Mouse (Mus musculus): ENCODE measurements at regions not wholly inside any gene's neighbourhood (a gene's known extent, or its start where the extent isn't known, plus 50 kb on each side); places are given as distances from the start of the nearest gene placed in this dataset.
"Not testable (repeated sequence)": the region's sequence is repeated elsewhere in the genome, so short reads cannot be mapped to it uniquely, and the experiment has no call there.

GRCm38 (mm10) chr9:14058592-14059227, 216.2 kb upstream of the Sesn3 start:
- H3K4me2 ChIP-seq (replicated peaks; ENCODE audit: low read depth, low read length) = no peak overlapping the region
- ATAC-seq (ENCODE audit: low FRiP score, low TSS enrichment) = no peak
- H3K9me3 ChIP-seq (ENCODE audit: control insufficient read depth, low read length) = no peaks in the 10 kb centered on the region
- no peak overlapping the region for H3K4me3 ChIP-seq (ENCODE audit: low read length)
- H3K4me1 ChIP-seq (ENCODE audit: control insufficient read depth, insufficient read depth, low read length) = no peaks in the 10 kb centered on the region; the same call in 1 of the 2 replicates
- H3K27me3 ChIP-seq (ENCODE audit: control insufficient read depth, insufficient read depth, low read length) = no peaks in the 10 kb centered on the region
- H3K27ac ChIP-seq (ENCODE audit: low read depth, low read length) = no peak overlapping the region
- WGBS = 25% methylated on average over 5 of the region's 5 CpGs
- H3K36me3 ChIP-seq (ENCODE audit: control insufficient read depth, insufficient read depth, low read length) = no peaks in the 10 kb centered on the region
- no peak overlapping the region for H3K9ac ChIP-seq (ENCODE audit: low read depth, low read length)

- no peaks in the 10 kb centered on the region for H3K27me3 ChIP-seq (ENCODE audit: control insufficient read depth, insufficient read depth, low read length)
- H3K4me1 ChIP-seq (ENCODE audit: control insufficient read depth, insufficient read depth, low read length) = no peaks in the 10 kb centered on the region; the same call in 1 of the 2 replicates
- WGBS = 36% methylated on average over 7 of the region's 7 CpGs
- H3K9me3 ChIP-seq (ENCODE audit: control insufficient read depth, low read length) = no peaks in the 10 kb centered on the region
- H3K27ac ChIP-seq (ENCODE audit: low read depth, low read length) = no peak overlapping the region
- ATAC-seq (ENCODE audit: low FRiP score, low TSS enrichment) = no peak
- H3K36me3 ChIP-seq (ENCODE audit: control insufficient read depth, insufficient read depth, low read length) = no peaks in the 10 kb centered on the region
- H3K4me3 ChIP-seq (ENCODE audit: low read length) = no peak overlapping the region
- no peak overlapping the region for H3K9ac ChIP-seq (ENCODE audit: low read depth, low read length)
- H3K4me2 ChIP-seq (replicated peaks; ENCODE audit: low read depth, low read length) = no peak overlapping the region
Observed at GRCm38 (mm10) chr9:14059228-14059779, 215.6 kb upstream of the Sesn3 start.

- ATAC-seq (ENCODE audit: low FRiP score, low TSS enrichment) = no peak
- H3K4me2 ChIP-seq (replicated peaks; ENCODE audit: low read depth, low read length) = no peak overlapping the region
- H3K4me1 ChIP-seq (ENCODE audit: control insufficient read depth, insufficient read depth, low read length) = no peaks in the 10 kb centered on the region; the same call in 1 of the 2 replicates
- H3K9ac ChIP-seq (ENCODE audit: low read depth, low read length) = no peak overlapping the region
- 90% methylated on average over 2 of the region's 2 CpGs for WGBS
- peaks cover 1% of the 10 kb centered on the region; the same call in 1 of the 2 replicates for H3K9me3 ChIP-seq (ENCODE audit: control insufficient read depth, low read length)
- no peak overlapping the region for H3K27ac ChIP-seq (ENCODE audit: low read depth, low read length)
- H3K36me3 ChIP-seq (ENCODE audit: control insufficient read depth, insufficient read depth, low read length) = no peaks in the 10 kb centered on the region
- H3K4me3 ChIP-seq (ENCODE audit: low read length) = no peak overlapping the region
- H3K27me3 ChIP-seq (ENCODE audit: control insufficient read depth, insufficient read depth, low read length) = no peaks in the 10 kb centered on the region
Observed at GRCm38 (mm10) chr9:14060257-14060656, 214.6 kb upstream of the Sesn3 start.

- Histone ChIP-seq H3K36me3 (ENCODE audit: control insufficient read depth, insufficient read depth, low read length) (no peaks in the 10 kb centered on the region), H3K9me3 (ENCODE audit: control insufficient read depth, low read length) (peaks cover 10% of the 10 kb centered on the region; the same call in 1 of the 2 replicates), H3K9ac (ENCODE audit: low read depth, low read length) (no peak overlapping the region), H3K27me3 (ENCODE audit: control insufficient read depth, insufficient read depth, low read length) (no peaks in the 10 kb centered on the region), H3K27ac (ENCODE audit: low read depth, low read length) (no peak overlapping the region), H3K4me1 (ENCODE audit: control insufficient read depth, insufficient read depth, low read length) (no peaks in the 10 kb centered on the region; the same call in 1 of the 2 replicates), H3K4me3 (ENCODE audit: low read length) (no peak overlapping the region), H3K4me2 (replicated peaks; ENCODE audit: low read depth, low read length) (no peak overlapping the region)
- ATAC-seq (ENCODE audit: low FRiP score, low TSS enrichment) = no peak
- WGBS = 79% methylated on average over 5 of the region's 5 CpGs
Observed at GRCm38 (mm10) chr9:14061389-14061788, 213.5 kb upstream of the Sesn3 start.

GRCm38 (mm10) chr9:14061840-14062239, 213.0 kb upstream of the Sesn3 start:
- H3K4me1 ChIP-seq (ENCODE audit: control insufficient read depth, insufficient read depth, low read length) = no peaks in the 10 kb centered on the region; the same call in 1 of the 2 replicates
- ATAC-seq (ENCODE audit: low FRiP score, low TSS enrichment) = no peak
- no peak overlapping the region for H3K9ac ChIP-seq (ENCODE audit: low read depth, low read length)
- 74% methylated on average over 9 of the region's 9 CpGs for WGBS
- H3K36me3 ChIP-seq (ENCODE audit: control insufficient read depth, insufficient read depth, low read length) = no peaks in the 10 kb centered on the region
- H3K4me2 ChIP-seq (replicated peaks; ENCODE audit: low read depth, low read length) = no peak overlapping the region
- H3K27ac ChIP-seq (ENCODE audit: low read depth, low read length) = no peak overlapping the region
- H3K4me3 ChIP-seq (ENCODE audit: low read length) = no peak overlapping the region
- no peaks in the 10 kb centered on the region for H3K27me3 ChIP-seq (ENCODE audit: control insufficient read depth, insufficient read depth, low read length)
- peaks cover 10% of the 10 kb centered on the region; the same call in 1 of the 2 replicates for H3K9me3 ChIP-seq (ENCODE audit: control insufficient read depth, low read length)

- no peak overlapping the region for H3K9ac ChIP-seq (ENCODE audit: low read depth, low read length)
- 97% methylated on average over 1 of the region's 1 CpGs for WGBS
- H3K4me2 ChIP-seq (replicated peaks; ENCODE audit: low read depth, low read length) = no peak overlapping the region
- no peaks in the 10 kb centered on the region; the same call in 1 of the 2 replicates for H3K4me1 ChIP-seq (ENCODE audit: control insufficient read depth, insufficient read depth, low read length)
- no peak overlapping the region for H3K4me3 ChIP-seq (ENCODE audit: low read length)
- ATAC-seq (ENCODE audit: low FRiP score, low TSS enrichment) = no peak
- H3K27ac ChIP-seq (ENCODE audit: low read depth, low read length) = no peak overlapping the region
- H3K36me3 ChIP-seq (ENCODE audit: control insufficient read depth, insufficient read depth, low read length) = no peaks in the 10 kb centered on the region
- peaks cover 10% of the 10 kb centered on the region; the same call in 1 of the 2 replicates for H3K9me3 ChIP-seq (ENCODE audit: control insufficient read depth, low read length)
- no peaks in the 10 kb centered on the region for H3K27me3 ChIP-seq (ENCODE audit: control insufficient read depth, insufficient read depth, low read length)
Observed at GRCm38 (mm10) chr9:14062706-14063105, 212.2 kb upstream of the Sesn3 start.

GRCm38 (mm10) chr9:14066741-14067140, 208.1 kb upstream of the Sesn3 start:
- H3K4me1 ChIP-seq (ENCODE audit: control insufficient read depth, insufficient read depth, low read length); H3K4me2 ChIP-seq (replicated peaks; ENCODE audit: low read depth, low read length); H3K36me3 ChIP-seq (ENCODE audit: control insufficient read depth, insufficient read depth, low read length); H3K9ac ChIP-seq (ENCODE audit: low read depth, low read length); H3K27me3 ChIP-seq (ENCODE audit: control insufficient read depth, insufficient read depth, low read length); ATAC-seq (ENCODE audit: low FRiP score, low TSS enrichment); H3K27ac ChIP-seq (ENCODE audit: low read depth, low read length); H3K4me3 ChIP-seq (ENCODE audit: low read length): not testable (repeated sequence)
- H3K9me3 ChIP-seq (ENCODE audit: control insufficient read depth, low read length) = peaks cover 10% of the 10 kb centered on the region; the same call in 1 of the 2 replicates
- 95% methylated on average over 7 of the region's 7 CpGs for WGBS

DNA sequence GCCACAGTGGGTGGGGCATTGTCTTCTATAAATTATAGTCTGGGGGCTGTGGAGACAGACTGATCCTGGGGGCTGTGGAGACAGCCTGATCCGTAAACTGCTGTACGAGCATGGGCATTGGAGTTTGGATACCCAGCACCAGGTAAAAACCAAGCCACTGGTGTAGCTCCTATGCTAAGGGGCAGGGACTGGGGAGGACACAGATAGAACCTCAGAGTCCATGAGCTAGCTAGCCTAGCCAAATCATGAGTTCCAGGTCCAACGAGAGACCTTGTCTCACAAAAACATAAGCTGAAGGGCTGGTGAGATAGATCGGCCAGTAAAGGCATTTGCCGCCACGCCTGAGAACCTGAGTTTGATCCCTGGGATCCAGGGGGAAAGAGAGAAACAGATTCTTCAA, 205.8 kb upstream of the Sesn3 start:
- 93% methylated on average over 6 of the region's 6 CpGs for WGBS
- H3K27ac ChIP-seq (ENCODE audit: low read depth, low read length) = no peak overlapping the region
- no peaks in the 10 kb centered on the region for H3K36me3 ChIP-seq (ENCODE audit: control insufficient read depth, insufficient read depth, low read length)
- no peaks in the 10 kb centered on the region for H3K4me1 ChIP-seq (ENCODE audit: control insufficient read depth, insufficient read depth, low read length)
- no peak overlapping the region for H3K4me3 ChIP-seq (ENCODE audit: low read length)
- ATAC-seq (ENCODE audit: low FRiP score, low TSS enrichment) = no peak
- H3K27me3 ChIP-seq (ENCODE audit: control insufficient read depth, insufficient read depth, low read length) = no peaks in the 10 kb centered on the region
- H3K9ac ChIP-seq (ENCODE audit: low read depth, low read length) = no peak overlapping the region
- H3K9me3 ChIP-seq (ENCODE audit: control insufficient read depth, low read length) = peaks cover 10% of the 10 kb centered on the region; the same call in 1 of the 2 replicates
- H3K4me2 ChIP-seq (replicated peaks; ENCODE audit: low read depth, low read length) = no peak overlapping the region

DNA sequence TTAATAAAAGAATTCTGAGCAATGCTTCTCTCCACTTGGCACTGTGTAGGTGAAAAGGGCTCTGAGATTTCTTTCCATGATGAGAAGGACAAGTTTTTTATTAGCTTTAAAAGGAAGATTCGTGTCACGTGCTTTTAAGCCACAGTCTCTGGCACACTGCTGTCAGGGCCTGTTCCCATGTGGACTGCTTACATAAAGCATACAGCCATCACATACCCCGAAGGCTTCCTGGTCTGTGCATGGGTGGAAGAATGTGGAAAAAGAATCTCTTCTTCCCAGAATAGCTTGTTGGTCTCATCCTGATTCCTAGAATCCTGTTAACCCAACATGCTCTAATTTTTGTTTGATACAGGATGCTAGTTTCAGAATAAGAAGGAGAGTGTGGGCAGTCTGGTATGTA, 205.1 kb upstream of the Sesn3 start:
- H3K27ac ChIP-seq (ENCODE audit: low read depth, low read length) = no peak overlapping the region
- no peak for ATAC-seq (ENCODE audit: low FRiP score, low TSS enrichment)
- H3K4me1 ChIP-seq (ENCODE audit: control insufficient read depth, insufficient read depth, low read length) = no peaks in the 10 kb centered on the region
- H3K4me3 ChIP-seq (ENCODE audit: low read length) = no peak overlapping the region
- H3K36me3 ChIP-seq (ENCODE audit: control insufficient read depth, insufficient read depth, low read length) = no peaks in the 10 kb centered on the region
- peaks cover 10% of the 10 kb centered on the region; the same call in 1 of the 2 replicates for H3K9me3 ChIP-seq (ENCODE audit: control insufficient read depth, low read length)
- H3K27me3 ChIP-seq (ENCODE audit: control insufficient read depth, insufficient read depth, low read length) = no peaks in the 10 kb centered on the region
- WGBS = 81% methylated on average over 3 of the region's 3 CpGs
- H3K4me2 ChIP-seq (replicated peaks; ENCODE audit: low read depth, low read length) = no peak overlapping the region
- H3K9ac ChIP-seq (ENCODE audit: low read depth, low read length) = no peak overlapping the region

Data from kidney, embryonic 14.5 days (tissue).